Mouse (Mus musculus) kidney, adult 11 months (tissue): ENCODE measurements around the gene Cenpm.

Source experiments
- DNase-seq: peaks from one replicate; pipeline ENCODE4 v3.0.0; 2022

Gene Cenpm

GRCm38 (mm10) chr15:82187401-82187800, 57.1 kb downstream of the Cenpm start:
- no peak for DNase-seq

- DNase-seq = no peak
These were observed 57.6 kb downstream of the Cenpm start for GRCm38 (mm10) chr15:82186931-82187330.

GRCm38 (mm10) chr15:82186131-82186530, 58.4 kb downstream of the Cenpm start:
- no peak for DNase-seq

- no peak for DNase-seq
These were observed 59.3 kb downstream of the Cenpm start for GRCm38 (mm10) chr15:82185062-82185783.

GRCm38 (mm10) chr15:82184656-82185055, 59.9 kb downstream of the Cenpm start:
- peak; percentile 86 for DNase-seq

- DNase-seq = peak; percentile 72
These were observed 60.4 kb downstream of the Cenpm start for GRCm38 (mm10) chr15:82184183-82184582.
